Mouse (Mus musculus) spleen, postnatal 4 days (tissue): ENCODE results near the gene Gm47985.
"Not testable (repeated sequence)": the region's sequence is repeated elsewhere in the genome, so short reads cannot be mapped to it uniquely, and the experiment has no call there.

Source experiments
- DNase-seq, 2 experiments: peaks; one replicate each; pipeline ENCODE4 v3.0.0; 2022; ENCODE audit warnings: low spot score in 2 of 2

Gene Gm47985

DNA sequence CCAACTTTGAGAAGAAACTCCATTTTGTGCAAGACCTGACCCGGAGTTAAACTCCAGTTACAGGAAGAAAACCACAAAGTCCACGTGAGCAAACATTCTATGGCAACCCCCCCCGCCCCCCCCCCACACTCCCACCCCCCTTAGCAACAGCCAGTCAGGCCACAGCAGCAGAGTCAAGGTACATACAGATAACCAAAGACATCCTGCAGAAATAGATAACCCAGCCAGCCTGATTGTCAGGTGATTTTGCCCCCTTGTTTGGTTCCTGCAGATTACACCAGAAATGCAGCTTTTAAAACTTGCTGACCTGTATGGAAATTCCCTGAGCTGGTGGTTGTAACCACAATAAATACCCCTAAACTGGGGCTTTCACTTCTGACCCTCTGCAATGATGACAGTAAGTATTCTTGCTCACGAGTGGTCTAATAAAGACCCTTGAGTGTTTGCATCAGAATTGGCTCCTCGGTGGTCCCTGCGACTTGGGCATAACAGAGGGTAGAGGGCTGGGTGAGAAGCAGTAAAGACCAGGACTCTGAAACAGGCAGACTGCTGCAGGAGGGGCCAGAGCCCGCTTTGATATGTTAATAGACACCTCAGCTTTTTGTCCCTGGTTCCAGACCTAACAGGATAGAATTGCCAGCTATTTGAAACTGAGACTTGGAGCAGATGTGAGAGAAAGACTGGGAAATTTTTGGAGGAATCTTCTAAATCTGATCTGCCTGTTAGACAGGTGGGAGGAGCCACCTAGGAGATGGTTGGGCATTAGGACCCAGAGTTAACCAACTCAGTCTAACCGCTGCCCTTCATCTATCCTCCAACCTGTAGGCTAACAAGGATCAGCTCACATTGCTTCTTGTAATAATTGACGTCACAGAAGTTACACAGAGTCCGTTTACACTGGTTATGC, 5.1 kb upstream of the Gm47985 start:
- peak in 1 of 2 experiments; percentile 27 for DNase-seq

DNA sequence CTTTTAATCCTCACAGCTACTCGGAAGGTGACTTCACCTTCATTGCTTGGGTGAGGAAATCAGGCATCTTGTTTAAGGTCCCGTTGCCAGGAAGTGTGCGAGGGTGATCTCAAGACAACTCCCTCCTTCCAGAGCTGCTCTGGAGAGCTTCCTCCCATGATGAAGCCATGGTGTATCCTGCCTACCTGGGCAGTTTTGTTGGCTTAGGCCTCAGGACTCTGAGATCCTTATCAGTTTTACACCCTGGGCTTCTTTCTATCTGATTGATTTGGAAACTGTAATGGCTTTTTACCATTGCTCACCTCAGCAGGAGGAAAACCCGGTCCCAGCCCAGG, 4.4 kb upstream of the Gm47985 start:
- DNase-seq: no peak

DNA sequence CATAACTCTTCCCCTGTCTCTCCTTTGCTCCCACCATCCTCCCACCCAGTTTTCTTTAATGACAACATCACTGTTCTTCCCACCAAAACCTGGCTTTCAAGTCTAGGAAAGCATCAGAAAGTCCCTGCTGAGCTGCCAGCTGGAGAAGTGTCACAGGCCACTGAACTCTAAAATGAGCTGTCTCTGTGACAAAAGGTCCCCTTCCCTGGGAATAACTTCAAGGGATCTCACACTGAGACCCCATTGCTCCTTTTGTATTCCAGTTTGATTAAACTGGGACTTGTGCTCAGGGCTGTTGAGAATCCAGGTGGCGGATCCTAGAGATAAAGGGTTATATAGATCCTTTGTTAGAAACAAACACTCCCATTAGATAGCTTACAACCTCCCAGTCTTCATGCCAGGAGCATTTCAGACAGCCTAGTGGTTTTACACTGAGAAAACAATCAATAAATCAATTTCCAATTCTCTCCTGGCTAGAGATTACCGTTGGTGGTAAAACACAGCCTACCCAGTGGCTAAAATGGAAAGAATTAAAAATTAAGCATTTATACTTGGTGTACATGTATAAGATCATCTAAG, 3.7 kb upstream of the Gm47985 start:
- DNase-seq: no peak

DNA sequence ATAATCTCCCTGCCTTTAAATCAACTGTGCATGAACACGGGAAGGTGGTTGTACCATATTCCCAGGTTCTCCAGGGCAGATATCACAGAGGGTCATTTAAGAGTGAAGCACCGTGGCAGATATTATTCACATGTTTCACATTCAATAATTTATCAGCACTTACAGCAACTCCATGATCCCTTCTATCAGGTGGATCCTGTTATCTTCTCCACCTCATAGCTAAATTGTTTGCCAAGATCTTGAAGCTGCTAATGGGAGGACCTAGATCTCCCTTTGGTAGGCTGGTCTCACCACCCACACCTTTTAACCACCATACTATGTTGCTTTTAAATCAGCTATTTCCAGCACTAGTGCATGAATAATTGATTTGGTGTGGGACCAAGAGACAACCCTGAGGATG, 2.2 kb upstream of the Gm47985 start:
- DNase-seq: no peak

DNA sequence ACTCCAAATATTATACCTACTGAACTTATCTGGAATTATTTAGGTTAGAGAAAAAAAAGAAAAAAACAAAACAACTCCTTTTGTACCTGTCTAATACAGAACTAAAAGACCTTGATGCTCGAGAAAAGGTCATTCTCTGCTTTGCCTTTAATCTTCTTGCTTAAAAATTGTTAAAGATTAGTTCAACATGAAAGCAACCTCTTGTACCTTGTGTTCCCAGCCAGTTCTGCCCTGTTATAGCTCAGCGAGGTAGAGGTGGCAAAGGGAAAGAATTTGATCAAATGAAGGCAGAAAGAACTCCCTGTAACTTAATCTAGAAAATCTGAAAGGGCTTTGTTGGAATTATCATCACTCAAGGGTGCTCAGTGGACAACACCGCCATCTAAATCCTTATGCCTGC, 3.8 kb downstream of the Gm47985 start:
- not testable (repeated sequence) for DNase-seq

DNA sequence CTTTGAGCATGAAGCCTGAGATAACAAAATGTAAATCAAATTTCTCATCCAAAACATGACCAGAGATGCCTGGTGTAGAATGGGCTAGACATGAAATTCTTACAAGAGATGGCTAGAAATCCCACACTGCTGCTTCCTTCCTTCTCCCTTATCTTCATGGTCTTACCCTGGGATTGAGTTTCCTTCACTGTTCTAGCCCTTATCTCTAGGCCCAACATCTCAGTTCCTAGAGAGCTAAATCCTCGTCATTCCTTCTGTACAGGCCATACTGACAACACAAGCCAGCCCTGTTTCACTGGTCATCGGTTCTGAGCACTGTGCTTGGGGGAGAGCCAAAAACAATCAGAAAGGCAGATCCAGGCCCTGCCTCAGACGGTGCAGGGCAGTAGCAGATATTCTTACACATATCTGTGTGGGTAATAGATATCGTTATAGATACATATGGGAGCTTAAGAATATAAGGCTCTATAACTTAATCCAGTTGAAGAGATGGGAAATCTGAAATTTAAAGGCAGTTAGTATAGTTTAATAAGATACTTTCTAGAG, 4.6 kb downstream of the Gm47985 start:
- not testable (repeated sequence) for DNase-seq

DNA sequence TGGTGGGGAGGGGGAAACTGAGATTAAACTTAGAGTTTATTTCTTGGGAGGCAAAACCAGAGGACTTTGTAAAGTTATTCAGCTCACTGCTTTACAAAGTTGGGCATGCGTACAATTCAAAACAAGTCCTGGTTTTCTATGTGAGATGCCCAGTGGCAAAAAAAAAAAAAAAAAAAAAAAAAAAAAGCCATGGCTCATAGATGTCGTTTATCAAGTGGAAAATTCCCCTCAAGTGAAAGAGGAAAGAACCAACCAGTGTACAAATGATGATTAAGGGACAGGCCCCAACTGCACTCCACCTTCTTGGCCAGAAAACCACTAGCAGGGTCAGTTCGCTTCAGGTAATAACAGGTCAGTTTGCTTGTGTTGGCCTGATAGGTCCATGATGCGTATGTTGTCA, 6.1 kb downstream of the Gm47985 start:
- DNase-seq: no peak

DNA sequence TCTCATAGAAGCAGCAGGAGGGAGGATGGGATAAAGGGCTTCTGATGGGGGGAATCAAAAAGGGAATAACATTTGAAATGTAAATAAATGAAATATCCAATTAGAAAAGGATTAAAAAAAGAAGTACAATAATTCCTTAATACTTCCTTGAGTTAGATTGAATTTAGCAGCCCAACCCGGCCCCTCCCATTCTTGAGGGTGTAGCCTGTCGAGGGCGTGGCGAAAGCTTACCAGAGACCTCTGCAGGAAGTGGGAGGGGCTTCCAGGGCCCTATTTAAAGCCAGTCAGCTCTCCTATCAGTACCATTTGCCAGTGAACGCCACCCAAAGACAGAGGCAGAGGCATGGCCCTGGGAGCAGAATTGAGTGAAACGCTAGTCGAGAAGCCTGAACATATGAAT, 9.7 kb downstream of the Gm47985 start, which contains the start of gene Gm8947:
Gm8947 (plus strand) TSS at position 302 of the 400 bp plus-strand sequence.
- DNase-seq: not testable (repeated sequence)

DNA sequence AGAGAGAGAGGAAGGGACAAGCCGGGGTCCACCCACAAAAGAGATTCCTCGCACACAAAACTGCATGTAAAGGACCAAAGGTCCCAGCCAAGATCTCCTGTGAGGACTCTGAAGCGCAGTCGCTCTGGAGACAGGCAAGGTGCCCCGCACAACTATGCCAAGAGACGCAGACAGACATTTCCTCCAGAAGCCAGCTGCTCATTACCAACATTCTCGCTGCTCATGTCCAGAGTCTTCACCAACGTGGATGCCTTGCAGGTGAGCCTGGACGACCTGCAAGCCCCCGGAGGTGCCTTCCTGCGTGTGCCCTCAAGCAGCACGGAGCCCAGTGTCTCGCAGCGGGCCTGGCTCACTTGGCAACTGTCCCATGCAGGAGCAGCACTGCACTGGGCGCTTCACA, 10.4 kb downstream of the Gm47985 start:
- DNase-seq: not testable (repeated sequence)

DNA sequence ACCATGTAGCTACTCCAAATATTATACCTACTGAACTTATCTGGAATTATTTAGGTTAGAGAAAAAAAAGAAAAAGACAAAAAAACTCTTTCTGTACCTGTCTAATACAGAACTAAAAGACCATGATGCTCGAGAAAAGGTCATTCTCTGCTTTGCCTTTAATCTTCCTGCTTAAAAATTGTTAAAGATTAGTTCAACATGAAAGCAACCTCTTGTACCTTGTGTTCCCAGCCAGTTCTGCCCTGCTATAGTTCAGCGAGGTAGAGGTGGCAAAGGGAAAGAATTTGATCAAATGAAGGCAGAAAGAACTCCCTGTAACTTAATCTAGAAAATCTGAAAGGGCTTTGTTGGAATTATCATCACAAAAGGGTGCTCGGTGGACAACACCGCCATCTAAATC, 13.6 kb downstream of the Gm47985 start:
- DNase-seq: not testable (repeated sequence)

DNA sequence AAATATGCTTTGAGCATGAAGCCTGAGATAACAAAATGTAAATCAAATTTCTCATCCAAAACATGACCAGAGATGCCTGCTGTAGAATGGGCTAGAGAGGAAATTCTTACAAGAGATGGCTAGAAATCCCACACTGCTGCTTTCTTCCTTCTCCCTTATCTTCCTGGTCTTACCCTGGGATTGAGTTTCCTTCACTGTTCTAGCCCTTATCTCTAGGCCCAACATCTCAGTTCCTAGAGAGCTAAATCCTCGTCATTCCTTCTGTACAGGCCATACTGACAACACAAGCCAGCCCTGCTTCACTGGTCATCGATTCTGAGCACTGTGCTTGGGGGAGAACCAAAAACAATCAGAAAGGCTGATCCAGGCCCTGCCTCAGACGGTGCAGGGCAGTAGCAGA, 14.4 kb downstream of the Gm47985 start:
- not testable (repeated sequence) for DNase-seq

DNA sequence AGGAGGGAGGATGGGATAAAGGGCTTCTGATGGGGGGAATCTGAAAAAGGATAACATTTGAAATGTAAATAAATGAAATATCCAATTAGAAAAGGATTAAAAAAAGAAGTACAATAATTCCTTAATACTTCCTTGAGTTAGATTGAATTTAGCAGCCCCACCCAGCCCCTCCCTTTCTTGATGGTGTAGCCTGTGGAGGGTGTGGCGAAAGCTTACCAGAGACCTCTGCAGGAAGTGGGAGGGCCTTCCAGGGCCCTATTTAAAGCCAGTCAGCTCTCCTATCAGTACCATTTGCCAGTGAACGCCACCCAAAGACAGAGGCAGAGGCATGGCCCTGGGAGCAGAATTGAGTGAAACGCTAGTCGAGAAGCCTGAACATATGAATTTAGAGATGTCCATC, 15.8 kb downstream of the Gm47985 start, which contains the start of gene Gm47995:
Gm47995 (plus strand) TSS at position 329 of the 400 bp plus-strand sequence.
- DNase-seq: peak; percentile 24 to 42

DNA sequence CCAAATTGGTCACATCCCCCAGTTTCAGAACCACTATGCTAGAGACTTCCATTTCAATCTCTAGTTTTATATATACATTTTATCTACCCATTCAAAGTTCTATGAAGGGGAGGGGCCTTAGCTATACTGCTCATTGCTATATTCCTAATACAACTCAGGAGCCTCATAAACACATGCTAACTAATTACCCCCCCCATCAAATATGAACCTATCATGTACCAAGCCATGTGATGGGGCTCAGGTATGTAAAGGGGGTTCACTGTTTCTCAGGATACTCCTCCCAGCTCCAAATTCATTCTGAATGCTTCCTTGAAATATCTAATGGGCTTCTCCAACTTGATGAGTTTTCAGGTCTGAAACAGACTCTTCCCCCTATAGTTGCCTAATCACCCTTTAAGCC, 18.3 kb downstream of the Gm47985 start:
- DNase-seq: not testable (repeated sequence)

DNA sequence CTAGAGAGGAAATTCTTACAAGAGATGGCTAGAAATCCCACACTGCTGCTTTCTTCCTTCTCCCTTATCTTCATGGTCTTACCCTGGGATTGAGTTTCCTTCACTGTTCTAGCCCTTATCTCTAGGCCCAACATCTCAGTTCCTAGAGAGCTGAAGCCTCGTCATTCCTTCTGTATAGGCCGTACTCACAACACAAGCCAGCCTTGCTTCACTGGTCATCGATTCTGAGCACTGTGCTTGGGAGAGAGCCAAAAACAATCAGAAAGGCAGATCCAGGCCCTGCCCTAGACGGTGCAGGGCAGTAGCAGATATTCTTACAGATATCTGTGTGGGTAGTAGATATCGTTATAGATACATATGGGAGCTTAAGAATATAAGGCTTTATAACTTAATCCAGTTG, 20.4 kb downstream of the Gm47985 start:
- not testable (repeated sequence) for DNase-seq

DNA sequence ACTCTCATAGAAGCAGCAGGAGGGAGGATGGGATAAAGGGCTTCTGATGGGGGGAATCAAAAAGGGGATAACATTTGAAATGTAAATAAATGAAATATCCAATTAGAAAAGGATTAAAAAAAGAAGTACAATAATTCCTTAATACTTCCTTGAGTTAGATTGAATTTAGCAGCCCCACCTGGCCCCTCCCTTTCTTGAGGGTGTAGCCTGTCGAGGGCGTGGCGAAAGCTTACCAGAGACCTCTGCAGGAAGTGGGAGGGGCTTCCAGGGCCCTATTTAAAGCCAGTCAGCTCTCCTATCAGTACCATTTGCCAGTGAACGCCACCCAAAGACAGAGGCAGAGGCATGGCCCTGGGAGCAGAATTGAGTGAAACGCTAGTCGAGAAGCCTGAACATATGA, 21.5 kb downstream of the Gm47985 start, which contains the start of gene 3110040M04Rik:
3110040M04Rik (plus strand) TSS at position 304 of the 400 bp plus-strand sequence.
- DNase-seq: not testable (repeated sequence)

DNA sequence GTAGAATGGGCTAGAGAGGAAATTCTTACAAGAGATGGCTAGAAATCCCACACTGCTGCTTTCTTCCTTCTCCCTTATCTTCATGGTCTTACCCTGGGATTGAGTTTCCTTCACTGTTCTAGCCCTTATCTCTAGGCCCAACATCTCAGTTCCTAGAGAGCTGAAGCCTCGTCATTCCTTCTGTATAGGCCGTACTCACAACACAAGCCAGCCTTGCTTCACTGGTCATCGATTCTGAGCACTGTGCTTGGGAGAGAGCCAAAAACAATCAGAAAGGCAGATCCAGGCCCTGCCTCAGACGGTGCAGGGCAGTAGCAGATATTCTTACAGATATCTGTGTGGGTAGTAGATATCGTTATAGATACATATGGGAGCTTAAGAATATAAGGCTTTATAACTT, 26.2 kb downstream of the Gm47985 start:
- DNase-seq: not testable (repeated sequence)

DNA sequence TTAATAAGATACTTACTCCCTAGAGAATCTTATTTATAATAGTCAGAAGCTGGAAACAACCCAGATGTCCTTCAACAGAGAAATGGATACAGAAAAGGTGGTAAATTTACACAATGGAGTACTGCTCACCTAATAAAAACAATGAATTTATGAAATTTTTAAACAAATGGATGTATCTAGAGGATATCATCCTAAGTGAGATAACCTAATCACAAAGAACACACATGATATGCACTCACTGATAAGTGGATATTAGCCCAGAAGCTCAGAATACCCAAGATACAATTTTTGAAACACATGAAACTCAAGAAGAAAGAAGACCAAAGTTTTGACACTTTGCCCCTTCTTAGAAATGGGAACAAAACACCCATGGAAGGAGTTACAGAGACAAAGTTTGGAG, 26.6 kb downstream of the Gm47985 start:
- DNase-seq: not testable (repeated sequence)

DNA sequence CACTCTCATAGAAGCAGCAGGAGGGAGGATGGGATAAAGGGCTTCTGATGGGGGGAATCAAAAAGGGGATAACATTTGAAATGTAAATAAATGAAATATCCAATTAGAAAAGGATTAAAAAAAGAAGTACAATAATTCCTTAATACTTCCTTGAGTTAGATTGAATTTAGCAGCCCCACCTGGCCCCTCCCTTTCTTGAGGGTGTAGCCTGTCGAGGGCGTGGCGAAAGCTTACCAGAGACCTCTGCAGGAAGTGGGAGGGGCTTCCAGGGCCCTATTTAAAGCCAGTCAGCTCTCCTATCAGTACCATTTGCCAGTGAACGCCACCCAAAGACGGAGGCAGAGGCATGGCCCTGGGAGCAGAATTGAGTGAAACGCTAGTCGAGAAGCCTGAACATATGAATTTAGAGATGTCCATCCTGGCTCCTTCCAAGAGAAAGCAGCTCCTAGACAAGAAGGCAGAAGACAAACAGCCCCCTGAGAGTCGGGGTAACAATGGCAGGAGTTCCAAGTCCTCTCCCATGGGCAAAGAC, 27.6 kb downstream of the Gm47985 start, which contains the start of gene Gm47996:
Gm47996 (plus strand) TSS at position 308 of the 532 bp plus-strand sequence.
- peak; percentile 66 to 82 for DNase-seq

DNA sequence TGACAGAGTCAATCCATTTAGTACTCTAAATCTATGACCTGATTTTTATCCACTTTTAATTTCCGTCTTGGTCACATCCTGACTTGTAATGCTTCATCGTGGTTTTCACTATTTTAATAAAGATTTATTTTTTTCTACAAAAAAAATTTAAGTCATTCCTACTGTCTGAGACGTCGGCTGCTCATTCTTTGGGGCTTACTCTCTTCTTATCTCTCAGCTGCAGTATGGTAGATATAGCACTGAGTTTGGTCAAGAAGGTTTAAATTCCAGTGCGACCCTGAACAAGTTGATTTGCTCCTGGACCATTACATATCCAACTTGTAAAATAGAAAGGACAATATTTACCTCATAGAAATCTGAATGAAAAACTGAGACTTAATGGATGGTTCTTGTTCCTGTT, 29.3 kb downstream of the Gm47985 start:
- not testable (repeated sequence) for DNase-seq

DNA sequence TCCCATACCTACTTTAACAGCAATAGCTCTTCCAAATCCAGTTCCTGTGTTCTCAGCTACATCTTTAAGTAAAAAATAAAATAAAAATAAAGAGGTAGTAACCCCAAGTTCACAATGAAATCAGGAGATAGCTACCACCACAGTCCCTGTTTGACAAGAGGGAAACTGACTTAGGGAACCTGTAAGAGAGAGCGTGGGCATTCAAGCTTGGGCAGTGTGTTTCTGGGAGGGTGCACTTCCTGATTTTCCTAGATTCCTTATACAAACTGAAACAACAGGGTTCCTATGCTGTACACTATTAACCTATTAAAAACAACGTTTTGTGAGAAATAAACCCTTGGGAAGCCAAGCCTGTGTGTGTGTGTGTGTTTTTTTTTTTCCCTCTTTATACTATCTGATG, 32.5 kb downstream of the Gm47985 start:
- no peak for DNase-seq

DNA sequence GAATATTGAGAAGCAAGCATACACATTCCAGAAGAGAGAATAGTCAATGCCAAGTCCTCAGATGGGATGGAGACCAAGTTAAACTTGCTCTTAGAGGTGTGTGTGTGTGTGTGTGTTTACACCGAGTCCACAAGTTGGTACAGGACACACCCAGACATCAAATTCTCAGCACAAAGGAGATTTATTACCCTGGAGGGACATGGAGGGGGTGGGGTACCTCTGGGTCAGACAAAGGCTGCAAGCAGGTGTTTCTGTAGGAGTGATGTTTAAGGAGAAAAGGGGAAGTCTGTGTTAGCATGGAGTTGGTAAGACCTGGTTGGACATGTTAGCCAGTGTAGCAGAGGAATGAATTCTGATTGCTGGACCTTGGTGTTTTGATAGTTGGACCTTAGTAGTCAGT, 33.6 kb downstream of the Gm47985 start:
- DNase-seq: no peak

DNA sequence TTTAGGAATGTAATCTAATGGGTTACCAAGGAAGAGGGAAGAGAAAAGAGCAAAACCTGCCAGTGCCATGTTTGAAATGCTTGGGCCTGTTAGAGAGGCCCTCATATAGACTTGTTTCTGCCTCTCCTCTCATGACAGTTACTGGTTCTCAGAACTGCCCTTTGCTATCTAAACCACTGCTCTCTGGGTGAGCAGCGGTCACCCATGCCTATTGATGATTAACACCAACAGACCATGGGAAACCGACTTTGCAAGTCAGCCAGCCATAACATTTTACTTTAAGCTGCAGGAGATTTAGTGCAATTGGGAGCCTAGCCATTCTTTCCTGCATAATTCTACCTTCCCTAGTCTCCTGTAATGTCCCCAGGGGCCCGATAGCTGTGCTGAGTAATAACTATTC, 34.1 kb downstream of the Gm47985 start:
- DNase-seq: no peak
